ENCODE assay signal across 9 mouse cellular contexts in the genomic region with DNA sequence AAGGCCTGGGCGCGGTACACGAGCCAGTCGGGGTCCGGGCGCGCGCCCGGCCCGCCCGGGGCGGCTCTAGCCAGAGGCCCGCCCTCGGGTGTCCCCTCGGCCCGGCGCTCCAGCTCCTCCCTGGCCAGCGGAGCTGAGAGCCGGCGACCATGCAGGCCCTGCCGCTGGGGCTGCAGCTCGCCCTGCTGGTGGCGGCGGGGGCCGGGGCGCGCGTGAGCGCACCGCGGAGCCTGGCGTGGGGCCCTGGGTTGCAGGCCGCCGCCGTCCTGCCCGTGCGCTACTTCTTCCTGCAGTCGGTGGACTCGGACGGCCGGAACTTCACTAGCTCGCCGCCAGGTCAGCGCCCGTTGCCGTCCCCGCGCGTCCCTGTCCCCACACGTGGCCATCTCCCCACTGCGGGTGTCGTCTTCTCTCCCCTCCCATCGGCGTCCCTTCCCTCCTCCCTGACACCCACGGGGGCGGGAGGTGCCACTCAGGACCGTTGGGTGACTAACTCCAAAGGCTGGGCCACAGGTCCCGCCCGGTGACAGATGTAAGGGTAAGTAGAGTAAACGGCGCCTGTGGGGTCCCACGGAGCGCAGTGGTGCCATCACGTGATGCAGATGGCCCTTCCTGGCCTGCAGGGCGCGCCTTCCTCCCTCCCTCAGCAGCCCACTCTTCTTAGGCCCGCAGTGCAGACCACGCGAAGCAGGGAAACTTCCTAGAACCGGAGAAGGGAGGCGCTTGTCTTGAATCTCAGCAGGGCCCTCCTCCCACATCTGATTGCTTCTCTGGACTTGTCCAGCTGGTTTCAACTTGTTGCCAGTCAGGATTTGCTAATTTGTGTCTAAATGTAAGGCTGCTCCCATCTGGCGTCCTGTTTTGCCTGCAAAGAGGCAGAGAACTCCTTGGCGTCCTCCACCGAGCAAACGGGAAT. TPM values are rescaled to one million over a fixed set of nuclear protein-coding genes. Genes with fewer than 3 reads are reported as not detected.
DNase-seq lines count a peak whose midpoint lies in the region; ATAC-seq and TF ChIP-seq lines count a peak whose summit lies in the region.
"Had no signal": no experiment of that assay in that cellular context is flagged by ENCODE, and none has a peak within 500 bp of the region (broad histone marks: within the 10 kb centered on the region; RNA-seq: fewer than 3 reads in every experiment).

Gene Kdelc2, plus strand, starts transcription at position 75 of the 916 bp plus-strand sequence.

- no peak within 1 kb of the TSS for H3K27ac ChIP-seq in thymus, adult 2 months (ENCODE audit: control insufficient read depth, insufficient read depth, low read length)
- H3K27ac ChIP-seq in embryonic facial prominence, embryonic 13.5 days: peak within 1 kb of the TSS; percentile 99
- peak within 1 kb of the TSS; percentile 96 for H3K27ac ChIP-seq in limb, embryonic 13.5 days
- peak within 1 kb of the TSS; percentile 76 for H3K27ac ChIP-seq in midbrain, embryonic 15.5 days

- ATAC-seq in embryonic facial prominence, embryonic 13.5 days (ENCODE audit: insufficient number of reproducible peaks, insufficient read depth, low FRiP score, low TSS enrichment, low read depth): peak; percentile 96
- peak; percentile 95 for ATAC-seq in limb, embryonic 13.5 days (ENCODE audit: low FRiP score, low read depth)
- ATAC-seq in midbrain, embryonic 15.5 days (replicated peaks): peak; percentile 97

- H3K9me3 ChIP-seq in embryonic facial prominence, embryonic 13.5 days: no peaks in the 10 kb centered on the region
- H3K9me3 ChIP-seq in limb, embryonic 13.5 days: no peaks in the 10 kb centered on the region
- no peaks in the 10 kb centered on the region for H3K9me3 ChIP-seq in midbrain, embryonic 15.5 days

- no peaks in the 10 kb centered on the region for H3K36me3 ChIP-seq in thymus, adult 2 months (ENCODE audit: control insufficient read depth, insufficient read depth, low read length)
- peaks cover 9% of the 10 kb centered on the region; the same call in 1 of the 2 replicates for H3K36me3 ChIP-seq in embryonic facial prominence, embryonic 13.5 days
- peaks cover 1% of the 10 kb centered on the region for H3K36me3 ChIP-seq in limb, embryonic 13.5 days
- H3K36me3 ChIP-seq in midbrain, embryonic 15.5 days (replicated peaks): no peaks in the 10 kb centered on the region

- H3K4me3 ChIP-seq in thymus, adult 2 months (ENCODE audit: control insufficient read depth, insufficient read depth, low read length): peak within 1 kb of the TSS; percentile 43
- H3K4me3 ChIP-seq in embryonic facial prominence, embryonic 13.5 days: peak within 1 kb of the TSS; percentile 72
- peak within 1 kb of the TSS; percentile 73 for H3K4me3 ChIP-seq in limb, embryonic 13.5 days
- peak within 1 kb of the TSS; percentile 71 for H3K4me3 ChIP-seq in midbrain, embryonic 15.5 days

- H3K4me1 ChIP-seq in thymus, adult 2 months (replicated peaks; ENCODE audit: control insufficient read depth, insufficient read depth, low read length): peaks cover 7% of the 10 kb centered on the region
- peaks cover 9% of the 10 kb centered on the region for H3K4me1 ChIP-seq in embryonic facial prominence, embryonic 13.5 days
- H3K4me1 ChIP-seq in limb, embryonic 13.5 days: peaks cover 9% of the 10 kb centered on the region
- H3K4me1 ChIP-seq in midbrain, embryonic 15.5 days: 0 out of 2 replicates have a peak, but pooled peaks cover 3% of the 10 kb centered on the region

- peak within 1 kb of the TSS; percentile 96 for H3K9ac ChIP-seq in embryonic facial prominence, embryonic 13.5 days
- peak within 1 kb of the TSS; percentile 94 for H3K9ac ChIP-seq in limb, embryonic 13.5 days
- H3K9ac ChIP-seq in midbrain, embryonic 15.5 days: peak within 1 kb of the TSS; percentile 61

- no peaks in the 10 kb centered on the region; the same call in 1 of the 2 replicates for H3K27me3 ChIP-seq in thymus, adult 2 months (ENCODE audit: control insufficient read depth, insufficient read depth, low read length)
- H3K27me3 ChIP-seq in embryonic facial prominence, embryonic 13.5 days: no peaks in the 10 kb centered on the region
- no peaks in the 10 kb centered on the region for H3K27me3 ChIP-seq in limb, embryonic 13.5 days
- H3K27me3 ChIP-seq in midbrain, embryonic 15.5 days (replicated peaks): 0 out of 2 replicates have a peak, but pooled peaks cover 3% of the 10 kb centered on the region
- H3K27me3 ChIP-seq: CH12.LX had no signal

- 3% methylated on average over 75 of the region's 75 CpGs for WGBS in thymus, adult 2 months
- WGBS in embryonic facial prominence, embryonic 13.5 days: 0% methylated on average over 69 of the region's 75 CpGs
- under 1% methylated on average over 68 of the region's 75 CpGs for WGBS in limb, embryonic 13.5 days
- under 1% methylated on average over 65 of the region's 75 CpGs for WGBS in midbrain, embryonic 15.5 days

- peak within 1 kb of the TSS; percentile 79 for H3K4me2 ChIP-seq in embryonic facial prominence, embryonic 13.5 days
- H3K4me2 ChIP-seq in limb, embryonic 13.5 days (replicated peaks): peak within 1 kb of the TSS; percentile 76
- H3K4me2 ChIP-seq in midbrain, embryonic 15.5 days: peak within 1 kb of the TSS; percentile 97

- TF ChIP-seq CTCF in thymus, adult 2 months (IDR thresholded peaks at IDR 0.05; ENCODE audit: borderline replicate concordance, control insufficient read depth, extremely low read depth, insufficient read depth, low read length, poor library complexity): no peak

- peak; percentile 10 for DNase-seq in thymus, adult 2 months
- no peak for DNase-seq in thymus, postnatal 10 days (ENCODE audit: low spot score in 2 of 2)
- DNase-seq in heart, adult 8-10 months (ENCODE audit: low spot score): peak; percentile 81
- DNase-seq in kidney, adult 8-10 months: peak; percentile 75 to 84
- DNase-seq in spleen, postnatal 10 days (ENCODE audit: low spot score in 2 of 2): peak; percentile 22 to 42

- TF ChIP-seq POLR2A in thymus, adult 2 months (IDR thresholded peaks at IDR 0.05; ENCODE audit: control insufficient read depth, extremely low read depth, insufficient read depth, low read length, poor library complexity): no peak

RNA-seq across cellular contexts. Expression of gene Kdelc2, which starts in this region (rescaled TPM):
- polyA plus RNA-seq in thymus, adult 2 months (2012; rRNA removed): 1.6 and 1.8 TPM in 2 replicates
- 20.7 TPM in 2 replicates for polyA plus RNA-seq in embryonic facial prominence, embryonic 13.5 days (2015; fragmentation: Nextera tagmentation; extraction: Ambion mirVana)
- 1 to 10 TPM; 6.5 to 8.1 (median 7.3) TPM for total RNA-seq in heart, adult 8-10 months (2022)
- polyA plus RNA-seq in limb, embryonic 13.5 days (2015; fragmentation: Nextera tagmentation; extraction: Ambion mirVana): 19.6 and 23.7 TPM in 2 replicates
- polyA plus RNA-seq in midbrain, embryonic 15.5 days (2015; fragmentation: Nextera tagmentation; extraction: Ambion mirVana): 5.8 and 6.6 TPM in 2 replicates
- total RNA-seq: CH12.LX had no signal

Comparison
In these comparisons a context has a peak if more than half of its experiments do, and no peak if none do; other contexts are left out.
1. DNase-seq: peak in thymus, adult 2 months (single experiment), heart, adult 8-10 months (single experiment), kidney, adult 8-10 months (2 of 2) and spleen, postnatal 10 days (2 of 2); none in thymus, postnatal 10 days (0 of 2).
2. Peak in every context shown above with its lines, with median percentiles within 50 percentile points of each other: H3K4me3 ChIP-seq, ATAC-seq, H3K4me2 ChIP-seq and H3K9ac ChIP-seq.